Mouse (Mus musculus) spleen, adult 2 months (tissue): ENCODE measurements around the gene Ctdspl.

Experiments
- CTCF ChIP-seq: fragments of 200-500 bp; IDR thresholded peaks from 2 replicates; pipeline ENCODE4 v1.5.1; 2011; ENCODE audit warnings: mild to moderate bottlenecking, inconsistent platforms; ENCODE audit not compliant: insufficient read depth, insufficient read length, insufficient replicate concordance; ENCODE audit errors: extremely low read depth
- POLR2A ChIP-seq: fragments of 200-500 bp; IDR thresholded peaks from 2 replicates; pipeline ENCODE4 v1.6.1; 2011; ENCODE audit warnings: low read depth, low read length, inconsistent platforms

DNA sequence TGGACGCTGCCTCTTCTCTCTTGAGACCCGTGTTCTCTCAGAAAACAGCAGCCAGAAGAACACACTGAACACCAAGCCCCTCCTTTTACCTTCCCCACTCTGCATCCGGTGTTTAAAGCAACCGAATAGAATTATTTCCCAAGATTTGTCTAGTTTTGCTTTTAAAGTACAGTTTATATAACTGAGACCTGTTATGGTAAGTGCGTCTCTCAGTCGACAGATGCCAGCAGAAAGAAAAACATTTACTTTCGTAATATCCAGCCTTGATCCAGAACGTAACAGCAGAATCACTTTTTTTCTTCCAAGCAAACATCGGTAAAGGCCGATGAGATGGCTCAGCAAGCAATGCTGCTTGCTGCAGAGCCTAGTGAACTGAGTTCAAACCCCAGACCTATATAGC is 81.0 kb downstream of the Ctdspl start:
- no peak for TF ChIP-seq POLR2A
- TF ChIP-seq CTCF: no peak
